Mouse (Mus musculus) heart, adult 2 months (tissue): ENCODE results near the gene Smim14.
"Not testable (repeated sequence)": the region's sequence is repeated elsewhere in the genome, so short reads cannot be mapped to it uniquely, and the experiment has no call there.

Experiments used
- CTCF ChIP-seq: fragments of 200-600 bp; IDR thresholded peaks from 2 replicates; pipeline ENCODE4 v1.8.1; 2022; ENCODE audit warnings: antibody characterized with exemption, mild to moderate bottlenecking, moderate library complexity
- EP300 ChIP-seq: fragments of 200-500 bp; IDR thresholded peaks from 2 replicates; pipeline ENCODE4 v1.6.1; 2011; ENCODE audit warnings: low read depth, low read length, control low read depth; ENCODE audit not compliant: insufficient read depth
- POLR2A ChIP-seq: fragments of 200-500 bp; IDR thresholded peaks from 2 replicates; pipeline ENCODE4 v1.6.1; 2011; ENCODE audit warnings: mild to moderate bottlenecking, low read depth, low read length, control low read depth; ENCODE audit not compliant: insufficient read depth

- not testable (repeated sequence) for TF ChIP-seq CTCF, POLR2A, EP300
Measured at GRCm38 (mm10) chr5:65476739-65477138, 60.2 kb downstream of the Smim14 start.
